Mouse (Mus musculus) monocyte, adult 2 months (primary cell): ENCODE data around the gene Inpp5d.

ENCODE experiments used
- DNase-seq, 2 experiments: peaks; one replicate each; pipeline ENCODE4 v3.0.0; 2022; ENCODE audit warnings: low spot score in 2 of 2, low read depth in 1 of 2

The Inpp5d gene

GRCm38 (mm10) chr1:87623977-87624666 is 4.0 kb downstream of the Inpp5d start:
- DNase-seq, result no peak

GRCm38 (mm10) chr1:87624826-87625225 is 4.7 kb downstream of the Inpp5d start:
- DNase-seq, result no peak

GRCm38 (mm10) chr1:87625254-87626025 is 5.3 kb downstream of the Inpp5d start:
- DNase-seq, result no peak

- peak; percentile 73 to 76 for DNase-seq
Measured at GRCm38 (mm10) chr1:87626344-87626743, 6.2 kb downstream of the Inpp5d start.

- DNase-seq, result no peak
Measured at GRCm38 (mm10) chr1:87628085-87628484, 8.0 kb downstream of the Inpp5d start.

- no peak for DNase-seq
Measured at GRCm38 (mm10) chr1:87631584-87631983, 11.5 kb downstream of the Inpp5d start.

- no peak for DNase-seq
Measured at GRCm38 (mm10) chr1:87632163-87632562, 12.1 kb downstream of the Inpp5d start.

GRCm38 (mm10) chr1:87636716-87637117 is 16.6 kb downstream of the Inpp5d start:
- no peak for DNase-seq

GRCm38 (mm10) chr1:87637121-87637877 is 17.2 kb downstream of the Inpp5d start:
- DNase-seq, result peak in 1 of 2 experiments; percentile 56

- no peak for DNase-seq
Measured at GRCm38 (mm10) chr1:87637878-87638600, 17.9 kb downstream of the Inpp5d start.

GRCm38 (mm10) chr1:87639724-87640123 is 19.6 kb downstream of the Inpp5d start:
- DNase-seq, result peak in 1 of 2 experiments; percentile 46

GRCm38 (mm10) chr1:87640165-87640661 is 20.1 kb downstream of the Inpp5d start:
- peak in 1 of 2 experiments; percentile 71 for DNase-seq

- DNase-seq, result no peak
Measured at GRCm38 (mm10) chr1:87643016-87643415, 22.9 kb downstream of the Inpp5d start.

- no peak for DNase-seq
Measured at GRCm38 (mm10) chr1:87645041-87645440, 24.9 kb downstream of the Inpp5d start.

- no peak for DNase-seq
Measured at GRCm38 (mm10) chr1:87645748-87646147, 25.6 kb downstream of the Inpp5d start.

GRCm38 (mm10) chr1:87647820-87648219 is 27.7 kb downstream of the Inpp5d start:
- no peak for DNase-seq

GRCm38 (mm10) chr1:87648657-87649056 is 28.5 kb downstream of the Inpp5d start:
- no peak for DNase-seq

- DNase-seq, result no peak
Measured at GRCm38 (mm10) chr1:87649219-87649805, 29.2 kb downstream of the Inpp5d start.

GRCm38 (mm10) chr1:87649958-87650474 is 29.9 kb downstream of the Inpp5d start:
- no peak for DNase-seq

GRCm38 (mm10) chr1:87650611-87651079 is 30.5 kb downstream of the Inpp5d start:
- peak; percentile 66 to 76 for DNase-seq
